Mouse (Mus musculus): ENCODE data around the gene Tmem63c. TPM values are rescaled to one million over a fixed set of nuclear protein-coding genes. Genes with fewer than 3 reads are reported as not detected.

Gene Tmem63c
- polyA plus RNA-seq, 1 experiment from 2014 or later: 0.62 TPM

DNA sequence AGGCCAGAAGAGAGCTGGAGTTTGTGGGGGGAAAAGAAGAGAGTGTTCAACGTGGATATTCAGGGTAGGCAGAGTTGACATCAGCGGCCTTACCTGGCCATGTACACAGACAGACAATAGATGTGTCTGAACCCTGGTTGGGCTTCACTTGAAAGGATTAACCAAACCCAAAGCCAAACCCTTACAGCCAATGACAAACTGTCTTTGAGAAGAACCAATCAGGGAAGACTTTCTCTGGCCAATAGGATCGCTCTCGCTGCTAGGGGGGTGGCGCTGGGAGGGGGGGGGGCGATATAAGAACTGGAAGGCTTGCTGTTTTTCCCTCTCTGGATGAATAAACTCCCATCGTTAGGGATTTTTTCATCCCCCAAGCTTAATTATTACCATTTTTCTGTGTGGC, 66.1 kb downstream of the Tmem63c start:
- no peak overlapping the region for H3K27ac ChIP-seq (ENCODE audit: low read depth)
- WGBS: 66% methylated on average over 7 of the region's 7 CpGs
- H3K9ac ChIP-seq (ENCODE audit: low read length): no peak overlapping the region
- ATAC-seq (replicated peaks; ENCODE audit: low FRiP score, low TSS enrichment, low read depth) (no peak), DNase-seq (ENCODE audit: low spot score) (no peak)
- no peak overlapping the region for H3K4me3 ChIP-seq (ENCODE audit: low read depth, low read length)
- no peaks in the 10 kb centered on the region for H3K4me1 ChIP-seq (replicated peaks; ENCODE audit: control insufficient read depth, insufficient read depth, low read length)
- H3K36me3 ChIP-seq (ENCODE audit: control insufficient read depth, insufficient read depth, low read length): no peaks in the 10 kb centered on the region
- no peak overlapping the region for H3K4me2 ChIP-seq (ENCODE audit: low read length)
- no peaks in the 10 kb centered on the region for H3K27me3 ChIP-seq (replicated peaks; ENCODE audit: control insufficient read depth, insufficient read depth, low read length)
- no peaks in the 10 kb centered on the region for H3K9me3 ChIP-seq (ENCODE audit: control insufficient read depth, low read length)

DNA sequence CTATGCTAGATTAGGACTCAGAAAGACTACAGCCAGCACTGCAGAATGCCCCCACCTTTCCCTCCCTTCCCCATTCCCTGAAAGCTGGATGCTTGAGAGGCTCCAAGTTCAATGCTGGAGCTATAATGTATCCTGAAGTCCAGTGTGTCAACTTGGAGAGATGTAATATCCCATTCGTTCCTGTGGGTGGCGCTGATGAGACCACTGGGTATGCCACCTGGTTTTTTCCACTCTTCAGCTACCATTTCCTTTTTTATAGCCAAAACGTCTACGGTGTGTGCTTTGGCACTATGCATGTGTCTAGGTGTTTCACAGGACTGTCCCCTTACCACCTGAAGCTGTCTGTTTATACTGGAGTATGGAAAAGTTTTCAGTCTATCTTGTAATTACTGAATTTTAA, 67.2 kb downstream of the Tmem63c start:
- no peak overlapping the region for H3K4me3 ChIP-seq (ENCODE audit: low read depth, low read length)
- H3K27me3 ChIP-seq (replicated peaks; ENCODE audit: control insufficient read depth, insufficient read depth, low read length): no peaks in the 10 kb centered on the region
- no peak overlapping the region for H3K9ac ChIP-seq (ENCODE audit: low read length)
- H3K4me2 ChIP-seq (ENCODE audit: low read length): no peak overlapping the region
- ATAC-seq (replicated peaks; ENCODE audit: low FRiP score, low TSS enrichment, low read depth): no peak
- DNase-seq (ENCODE audit: low spot score): no peak
- no peaks in the 10 kb centered on the region for H3K4me1 ChIP-seq (replicated peaks; ENCODE audit: control insufficient read depth, insufficient read depth, low read length)
- no peaks in the 10 kb centered on the region for H3K36me3 ChIP-seq (ENCODE audit: control insufficient read depth, insufficient read depth, low read length)
- H3K27ac ChIP-seq (ENCODE audit: low read depth): no peak overlapping the region
- WGBS: 39% methylated on average over 4 of the region's 4 CpGs
- no peaks in the 10 kb centered on the region for H3K9me3 ChIP-seq (ENCODE audit: control insufficient read depth, low read length)

- H3K27me3 ChIP-seq (replicated peaks; ENCODE audit: control insufficient read depth, insufficient read depth, low read length): no peaks in the 10 kb centered on the region
- DNase-seq (ENCODE audit: low spot score): no peak
- H3K4me3 ChIP-seq (ENCODE audit: low read depth, low read length): no peak overlapping the region
- H3K9me3 ChIP-seq (ENCODE audit: control insufficient read depth, low read length): no peaks in the 10 kb centered on the region
- 0 out of 2 replicates have a peak, but pooled peaks cover 4% of the 10 kb centered on the region for H3K4me1 ChIP-seq (replicated peaks; ENCODE audit: control insufficient read depth, insufficient read depth, low read length)
- 77% methylated on average over 4 of the region's 4 CpGs for WGBS
- no peak for ATAC-seq (replicated peaks; ENCODE audit: low FRiP score, low TSS enrichment, low read depth)
- no peak overlapping the region for H3K27ac ChIP-seq (ENCODE audit: low read depth)
- no peak overlapping the region for H3K4me2 ChIP-seq (ENCODE audit: low read length)
- H3K9ac ChIP-seq (ENCODE audit: low read length): no peak overlapping the region
- H3K36me3 ChIP-seq (ENCODE audit: control insufficient read depth, insufficient read depth, low read length): no peaks in the 10 kb centered on the region
Observed at GRCm38 (mm10) chr12:87089255-87089654, 68.1 kb downstream of the Tmem63c start.

DNA sequence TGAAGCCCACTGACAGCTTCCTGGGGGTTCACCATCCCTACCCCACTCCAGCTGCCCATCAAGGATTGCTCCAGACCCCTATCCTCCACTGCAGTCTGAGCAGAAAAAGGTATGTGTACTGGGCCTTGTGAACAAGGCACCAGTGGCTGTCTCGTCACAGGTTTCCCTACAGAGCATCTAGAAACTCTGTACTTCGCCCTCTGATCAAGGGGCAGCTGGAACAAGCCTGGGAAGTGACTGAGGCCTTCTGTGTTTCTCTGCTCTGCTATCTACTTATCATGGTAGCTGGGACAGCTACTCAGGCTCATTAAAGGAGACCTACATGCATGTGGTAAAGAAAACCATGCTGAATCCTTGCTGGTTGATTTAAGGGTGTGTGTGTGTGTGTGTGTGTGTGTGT, 68.6 kb downstream of the Tmem63c start:
- DNase-seq (ENCODE audit: low spot score): no peak
- Histone ChIP-seq H3K4me3 (ENCODE audit: low read depth, low read length) (no peak overlapping the region), H3K4me2 (ENCODE audit: low read length) (no peak overlapping the region), H3K27ac (ENCODE audit: low read depth) (no peak overlapping the region), H3K4me1 (replicated peaks; ENCODE audit: control insufficient read depth, insufficient read depth, low read length) (0 out of 2 replicates have a peak, but pooled peaks cover 4% of the 10 kb centered on the region), H3K9ac (ENCODE audit: low read length) (no peak overlapping the region), H3K27me3 (replicated peaks; ENCODE audit: control insufficient read depth, insufficient read depth, low read length) (no peaks in the 10 kb centered on the region), H3K9me3 (ENCODE audit: control insufficient read depth, low read length) (no peaks in the 10 kb centered on the region), H3K36me3 (ENCODE audit: control insufficient read depth, insufficient read depth, low read length) (no peaks in the 10 kb centered on the region)
- ATAC-seq (replicated peaks; ENCODE audit: low FRiP score, low TSS enrichment, low read depth): no peak
- WGBS: 70% methylated on average over 2 of the region's 2 CpGs

- DNase-seq (ENCODE audit: low spot score): no peak
- Histone ChIP-seq H3K4me1 (replicated peaks; ENCODE audit: control insufficient read depth, insufficient read depth, low read length) (0 out of 2 replicates have a peak, but pooled peaks cover 4% of the 10 kb centered on the region), H3K4me2 (ENCODE audit: low read length) (no peak overlapping the region), H3K36me3 (ENCODE audit: control insufficient read depth, insufficient read depth, low read length) (no peaks in the 10 kb centered on the region), H3K27ac (ENCODE audit: low read depth) (no peak overlapping the region), H3K9me3 (ENCODE audit: control insufficient read depth, low read length) (no peaks in the 10 kb centered on the region), H3K4me3 (ENCODE audit: low read depth, low read length) (no peak overlapping the region), H3K27me3 (replicated peaks; ENCODE audit: control insufficient read depth, insufficient read depth, low read length) (no peaks in the 10 kb centered on the region), H3K9ac (ENCODE audit: low read length) (no peak overlapping the region)
- no peak for ATAC-seq (replicated peaks; ENCODE audit: low FRiP score, low TSS enrichment, low read depth)
- WGBS: 89% methylated on average over 2 of the region's 2 CpGs
Observed at GRCm38 (mm10) chr12:87091916-87092315, 70.8 kb downstream of the Tmem63c start.

DNA sequence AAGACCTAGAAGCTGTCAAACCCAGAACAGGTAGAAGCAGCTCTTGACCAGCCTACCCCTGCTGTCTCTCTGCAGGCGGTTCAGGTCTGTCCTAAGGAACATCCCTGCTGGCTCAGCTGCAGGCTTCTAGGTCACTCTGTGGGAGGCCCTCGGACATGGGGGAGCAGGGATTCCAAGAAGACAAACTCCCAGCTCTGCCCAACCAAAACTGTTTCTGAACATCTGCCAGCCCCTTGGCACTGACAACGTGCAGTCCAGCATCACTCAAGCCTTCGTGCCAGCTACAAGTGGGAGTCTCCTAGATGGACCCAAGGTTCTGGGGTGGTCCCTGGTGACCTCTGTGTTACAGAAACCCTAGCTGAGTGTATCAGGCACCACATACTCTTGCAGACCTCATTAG, 72.1 kb downstream of the Tmem63c start:
- 47% methylated on average over 4 of the region's 4 CpGs for WGBS
- H3K27me3 ChIP-seq (replicated peaks; ENCODE audit: control insufficient read depth, insufficient read depth, low read length): no peaks in the 10 kb centered on the region
- DNase-seq (ENCODE audit: low spot score) (no peak), ATAC-seq (replicated peaks; ENCODE audit: low FRiP score, low TSS enrichment, low read depth) (no peak)
- H3K4me1 ChIP-seq (replicated peaks; ENCODE audit: control insufficient read depth, insufficient read depth, low read length): 0 out of 2 replicates have a peak, but pooled peaks cover 4% of the 10 kb centered on the region
- no peaks in the 10 kb centered on the region for H3K9me3 ChIP-seq (ENCODE audit: control insufficient read depth, low read length)
- H3K4me2 ChIP-seq (ENCODE audit: low read length): no peak overlapping the region
- H3K9ac ChIP-seq (ENCODE audit: low read length): no peak overlapping the region
- H3K27ac ChIP-seq (ENCODE audit: low read depth): no peak overlapping the region
- no peaks in the 10 kb centered on the region for H3K36me3 ChIP-seq (ENCODE audit: control insufficient read depth, insufficient read depth, low read length)
- H3K4me3 ChIP-seq (ENCODE audit: low read depth, low read length): no peak overlapping the region

GRCm38 (mm10) chr12:87093671-87094070, 72.5 kb downstream of the Tmem63c start:
- H3K9ac ChIP-seq (ENCODE audit: low read length): no peak overlapping the region
- no peaks in the 10 kb centered on the region for H3K36me3 ChIP-seq (ENCODE audit: control insufficient read depth, insufficient read depth, low read length)
- no peak for DNase-seq (ENCODE audit: low spot score)
- H3K4me2 ChIP-seq (ENCODE audit: low read length): no peak overlapping the region
- no peak for ATAC-seq (replicated peaks; ENCODE audit: low FRiP score, low TSS enrichment, low read depth)
- H3K4me3 ChIP-seq (ENCODE audit: low read depth, low read length): no peak overlapping the region
- no peaks in the 10 kb centered on the region for H3K9me3 ChIP-seq (ENCODE audit: control insufficient read depth, low read length)
- H3K27ac ChIP-seq (ENCODE audit: low read depth): no peak overlapping the region
- H3K27me3 ChIP-seq (replicated peaks; ENCODE audit: control insufficient read depth, insufficient read depth, low read length): no peaks in the 10 kb centered on the region
- 24% methylated on average over 6 of the region's 6 CpGs for WGBS
- 0 out of 2 replicates have a peak, but pooled peaks cover 4% of the 10 kb centered on the region for H3K4me1 ChIP-seq (replicated peaks; ENCODE audit: control insufficient read depth, insufficient read depth, low read length)

- Histone ChIP-seq H3K4me2 (ENCODE audit: low read length) (no peak overlapping the region), H3K27ac (ENCODE audit: low read depth) (no peak overlapping the region), H3K9ac (ENCODE audit: low read length) (no peak overlapping the region), H3K4me3 (ENCODE audit: low read depth, low read length) (no peak overlapping the region), H3K9me3 (ENCODE audit: control insufficient read depth, low read length) (no peaks in the 10 kb centered on the region), H3K4me1 (replicated peaks; ENCODE audit: control insufficient read depth, insufficient read depth, low read length) (0 out of 2 replicates have a peak, but pooled peaks cover 3% of the 10 kb centered on the region), H3K27me3 (replicated peaks; ENCODE audit: control insufficient read depth, insufficient read depth, low read length) (peaks cover 38% of the 10 kb centered on the region), H3K36me3 (ENCODE audit: control insufficient read depth, insufficient read depth, low read length) (no peaks in the 10 kb centered on the region)
- DNase-seq (ENCODE audit: low spot score) (no peak), ATAC-seq (replicated peaks; ENCODE audit: low FRiP score, low TSS enrichment, low read depth) (no peak)
- WGBS: 88% methylated on average over 4 of the region's 4 CpGs
Observed at GRCm38 (mm10) chr12:87100331-87100730, 79.2 kb downstream of the Tmem63c start.

DNA sequence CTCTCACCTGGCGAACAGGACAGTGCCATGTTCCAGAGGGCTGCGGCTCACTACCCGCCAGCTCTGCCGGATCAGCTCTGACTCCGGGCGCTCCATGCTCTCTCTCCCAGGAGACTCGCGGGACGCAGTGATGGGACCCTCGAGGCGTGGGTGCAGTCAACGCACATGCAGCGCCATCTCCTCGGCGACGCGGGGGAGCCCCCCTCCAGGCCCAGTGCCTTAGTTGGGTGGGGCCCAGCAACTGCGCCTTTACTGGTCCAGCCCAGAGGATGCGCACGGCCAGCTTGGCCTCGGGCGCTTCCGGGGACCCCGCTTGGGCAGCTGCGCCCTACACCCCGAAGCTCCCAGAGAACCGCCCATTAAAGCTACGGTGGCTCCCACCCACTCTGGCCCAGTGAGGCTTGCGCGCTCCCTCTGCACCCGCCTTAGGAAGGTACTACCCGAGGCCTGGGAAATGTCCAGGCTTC, 81.1 kb downstream of the Tmem63c start, which contains the start of gene Ngb:
Gene Ngb (minus strand): TSS at position 375 of the 467 bp plus-strand sequence.
- peak within 1 kb of the TSS; percentile 15 for H3K4me3 ChIP-seq (ENCODE audit: low read depth, low read length)
- no peaks in the 10 kb centered on the region for H3K9me3 ChIP-seq (ENCODE audit: control insufficient read depth, low read length)
- WGBS: 2% methylated on average over 32 of the region's 32 CpGs
- H3K4me1 ChIP-seq (replicated peaks; ENCODE audit: control insufficient read depth, insufficient read depth, low read length): 0 out of 2 replicates have a peak, but pooled peaks cover 3% of the 10 kb centered on the region
- no peaks in the 10 kb centered on the region for H3K36me3 ChIP-seq (ENCODE audit: control insufficient read depth, insufficient read depth, low read length)
- peak within 1 kb of the TSS; percentile 42 for H3K4me2 ChIP-seq (ENCODE audit: low read length)
- ATAC-seq (replicated peaks; ENCODE audit: low FRiP score, low TSS enrichment, low read depth): 0 out of 2 replicates have a peak, but pooled peaks have one; percentile 56
- DNase-seq (ENCODE audit: low spot score): no peak
- H3K27ac ChIP-seq (ENCODE audit: low read depth): no peak within 1 kb of the TSS
- peaks cover 38% of the 10 kb centered on the region for H3K27me3 ChIP-seq (replicated peaks; ENCODE audit: control insufficient read depth, insufficient read depth, low read length)
- H3K9ac ChIP-seq (ENCODE audit: low read length): no peak within 1 kb of the TSS

All from intestine, embryonic 14.5 days (tissue).